Mouse (Mus musculus) limb, embryonic 12.5 days (tissue): ENCODE measurements at regions not wholly inside any gene's neighbourhood (a gene's known extent, or its start where the extent isn't known, plus 50 kb on each side); places are given as distances from the start of the nearest gene placed in this dataset.
"Not testable (repeated sequence)": the region's sequence is repeated elsewhere in the genome, so short reads cannot be mapped to it uniquely, and the experiment has no call there.

Source experiments
- ATAC-seq: fragments of 200-750 bp; cut with Nextera tagmentation; 2 replicates; pipeline ENCODE4 v1.8.0; 2017; ENCODE audit warnings: low read depth, moderate TSS enrichment; ENCODE audit not compliant: insufficient number of reproducible peaks, insufficient read depth, low FRiP score, low TSS enrichment
- H3K27ac ChIP-seq: fragments of 300-500 bp; sonication (generic); 2 replicates; pipeline ENCODE4 v1.5.1; 2016; ENCODE audit warnings: mild to moderate bottlenecking, moderate library complexity
- H3K27me3 ChIP-seq: fragments of 300-500 bp; sonication (generic); 2 replicates; pipeline ENCODE4 v1.6.1; 2016; ENCODE audit warnings: mild to moderate bottlenecking, moderate library complexity
- H3K36me3 ChIP-seq: fragments of 300-500 bp; sonication (generic); 2 replicates; pipeline ENCODE4 v1.6.1; 2016; ENCODE audit warnings: mild to moderate bottlenecking, moderate library complexity
- H3K4me1 ChIP-seq: fragments of 300-500 bp; sonication (generic); replicated peaks from 2 replicates; pipeline ENCODE4 v1.6.1; 2016
- H3K4me2 ChIP-seq: fragments of 300-500 bp; sonication (generic); 2 replicates; pipeline ENCODE4 v1.6.1; 2016; ENCODE audit warnings: mild to moderate bottlenecking, moderate library complexity
- H3K4me3 ChIP-seq: fragments of 300-500 bp; sonication (generic); replicated peaks from 2 replicates; pipeline ENCODE4 v1.5.1; 2016; ENCODE audit warnings: mild to moderate bottlenecking
- H3K9ac ChIP-seq: fragments of 300-500 bp; sonication (generic); replicated peaks from 2 replicates; pipeline ENCODE4 v1.6.1; 2016; ENCODE audit warnings: mild to moderate bottlenecking, moderate library complexity
- H3K9me3 ChIP-seq: fragments of 300-500 bp; sonication (generic); 2 replicates; pipeline ENCODE4 v1.6.1; 2016; ENCODE audit warnings: mild to moderate bottlenecking, moderate library complexity
- WGBS: fragments of 180-500 bp; shearing (Covaris S2); methylation state at CpG from one replicate; pipeline ENCODE4 v1.1.7; 2016; 5-methylcytosine and 5-hydroxymethylcytosine counted together

- no peak for ATAC-seq
- 40% methylated on average over 10 of the region's 10 CpGs for WGBS
- H3K36me3 ChIP-seq, result no peaks in the 10 kb centered on the region
- no peak overlapping the region for H3K4me3 ChIP-seq
- H3K9me3 ChIP-seq, result no peaks in the 10 kb centered on the region
- H3K27ac ChIP-seq, result no peak overlapping the region
- 0 out of 2 replicates have a peak, but pooled peaks cover 5% of the 10 kb centered on the region for H3K4me1 ChIP-seq
- H3K4me2 ChIP-seq, result no peak overlapping the region
- H3K27me3 ChIP-seq, result no peaks in the 10 kb centered on the region
- no peak overlapping the region for H3K9ac ChIP-seq
Measured at GRCm38 (mm10) chr4:81625348-81625934, 182.8 kb upstream of the Mpdz start.

- H3K36me3 ChIP-seq, result no peaks in the 10 kb centered on the region
- H3K27ac ChIP-seq, result no peak overlapping the region
- 0 out of 2 replicates have a peak, but pooled peaks cover 5% of the 10 kb centered on the region for H3K4me1 ChIP-seq
- H3K4me2 ChIP-seq, result no peak overlapping the region
- WGBS, result 89% methylated on average over 4 of the region's 4 CpGs
- no peak for ATAC-seq
- H3K9me3 ChIP-seq, result no peaks in the 10 kb centered on the region
- no peaks in the 10 kb centered on the region for H3K27me3 ChIP-seq
- H3K4me3 ChIP-seq, result no peak overlapping the region
- no peak overlapping the region for H3K9ac ChIP-seq
Measured at GRCm38 (mm10) chr4:81624111-81624510, 181.5 kb upstream of the Mpdz start.

- Histone ChIP-seq H3K27ac (no peak overlapping the region), H3K9ac (no peak overlapping the region), H3K36me3 (no peaks in the 10 kb centered on the region), H3K4me1 (no peaks in the 10 kb centered on the region), H3K27me3 (no peaks in the 10 kb centered on the region), H3K4me3 (no peak overlapping the region), H3K9me3 (no peaks in the 10 kb centered on the region), H3K4me2 (no peak overlapping the region)
- no peak for ATAC-seq
- WGBS, result 76% methylated on average over 8 of the region's 8 CpGs
Measured at GRCm38 (mm10) chr4:81621391-81622137, 178.9 kb upstream of the Mpdz start.

- H3K9ac ChIP-seq, result no peak overlapping the region
- no peak overlapping the region for H3K27ac ChIP-seq
- H3K4me1 ChIP-seq, result no peaks in the 10 kb centered on the region
- no peak overlapping the region for H3K4me3 ChIP-seq
- H3K27me3 ChIP-seq, result no peaks in the 10 kb centered on the region
- WGBS, result 72% methylated on average over 5 of the region's 5 CpGs
- no peak for ATAC-seq
- no peaks in the 10 kb centered on the region for H3K36me3 ChIP-seq
- no peak overlapping the region for H3K4me2 ChIP-seq
- H3K9me3 ChIP-seq, result no peaks in the 10 kb centered on the region
Measured at GRCm38 (mm10) chr4:81617191-81617590, 174.6 kb upstream of the Mpdz start.

- no peak overlapping the region for H3K9ac ChIP-seq
- H3K4me3 ChIP-seq, result no peak overlapping the region
- no peaks in the 10 kb centered on the region for H3K36me3 ChIP-seq
- H3K27me3 ChIP-seq, result no peaks in the 10 kb centered on the region
- H3K9me3 ChIP-seq, result no peaks in the 10 kb centered on the region
- no peak overlapping the region for H3K4me2 ChIP-seq
- H3K4me1 ChIP-seq, result no peaks in the 10 kb centered on the region
- WGBS, result 87% methylated on average over 2 of the region's 2 CpGs
- ATAC-seq, result no peak
- no peak overlapping the region for H3K27ac ChIP-seq
Measured at GRCm38 (mm10) chr4:81611191-81611590, 168.6 kb upstream of the Mpdz start.

- 83% methylated on average over 5 of the region's 5 CpGs for WGBS
- H3K9ac ChIP-seq, result no peak overlapping the region
- no peaks in the 10 kb centered on the region for H3K36me3 ChIP-seq
- no peaks in the 10 kb centered on the region for H3K27me3 ChIP-seq
- H3K27ac ChIP-seq, result no peak overlapping the region
- no peak for ATAC-seq
- no peak overlapping the region for H3K4me2 ChIP-seq
- no peak overlapping the region for H3K4me3 ChIP-seq
- H3K4me1 ChIP-seq, result no peaks in the 10 kb centered on the region
- H3K9me3 ChIP-seq, result no peaks in the 10 kb centered on the region
Measured at GRCm38 (mm10) chr4:81600396-81600795, 157.8 kb upstream of the Mpdz start.

- H3K4me3 ChIP-seq, result no peak overlapping the region
- no peak overlapping the region for H3K27ac ChIP-seq
Measured at GRCm38 (mm10) chr4:81597390-81597789, 154.8 kb upstream of the Mpdz start.

GRCm38 (mm10) chr4:81593431-81593830 lies 150.8 kb upstream of the Mpdz start:
- not testable (repeated sequence) for H3K9me3 ChIP-seq, H3K27ac ChIP-seq, ATAC-seq, H3K4me1 ChIP-seq, H3K4me2 ChIP-seq, H3K4me3 ChIP-seq, H3K9ac ChIP-seq, H3K36me3 ChIP-seq, H3K27me3 ChIP-seq
- 85% methylated on average over 3 of the region's 3 CpGs for WGBS

More at GRCm38 (mm10) chr4:81597390-81597789, 154.8 kb upstream of the Mpdz start:
- Histone ChIP-seq H3K27me3 (no peaks in the 10 kb centered on the region), H3K4me2 (no peak overlapping the region), H3K9ac (no peak overlapping the region), H3K4me1 (no peaks in the 10 kb centered on the region), H3K36me3 (no peaks in the 10 kb centered on the region), H3K9me3 (no peaks in the 10 kb centered on the region)
- WGBS, result 39% methylated on average over 4 of the region's 4 CpGs
- ATAC-seq, result no peak

GRCm38 (mm10) chr4:81582546-81582945 lies 139.9 kb upstream of the Mpdz start:
- no peak overlapping the region for H3K4me3 ChIP-seq
- H3K36me3 ChIP-seq, result no peaks in the 10 kb centered on the region
- no peaks in the 10 kb centered on the region for H3K27me3 ChIP-seq
- ATAC-seq, result no peak
- no peaks in the 10 kb centered on the region for H3K9me3 ChIP-seq
- peaks cover 19% of the 10 kb centered on the region for H3K4me1 ChIP-seq
- peak overlapping the region; percentile 18; the same call in 1 of the 2 replicates for H3K27ac ChIP-seq
- H3K9ac ChIP-seq, result no peak overlapping the region
- WGBS, result 56% methylated on average over 2 of the region's 2 CpGs
- H3K4me2 ChIP-seq, result no peak overlapping the region

- no peaks in the 10 kb centered on the region for H3K27me3 ChIP-seq
- no peak overlapping the region for H3K27ac ChIP-seq
- no peak overlapping the region for H3K4me3 ChIP-seq
- WGBS, result 73% methylated on average over 8 of the region's 8 CpGs
- peaks cover 19% of the 10 kb centered on the region for H3K4me1 ChIP-seq
- no peaks in the 10 kb centered on the region for H3K9me3 ChIP-seq
- H3K4me2 ChIP-seq, result no peak overlapping the region
- no peak overlapping the region for H3K9ac ChIP-seq
- ATAC-seq, result no peak
- no peaks in the 10 kb centered on the region for H3K36me3 ChIP-seq
Measured at GRCm38 (mm10) chr4:81580553-81580952, 137.9 kb upstream of the Mpdz start.

- no peak overlapping the region for H3K4me2 ChIP-seq
- peaks cover 19% of the 10 kb centered on the region for H3K4me1 ChIP-seq
- 56% methylated on average over 8 of the region's 8 CpGs for WGBS
- no peaks in the 10 kb centered on the region for H3K27me3 ChIP-seq
- H3K9ac ChIP-seq, result no peak overlapping the region
- no peak for ATAC-seq
- H3K9me3 ChIP-seq, result no peaks in the 10 kb centered on the region
- H3K4me3 ChIP-seq, result no peak overlapping the region
- peak overlapping the region; percentile 73 for H3K27ac ChIP-seq
- no peaks in the 10 kb centered on the region for H3K36me3 ChIP-seq
Measured at GRCm38 (mm10) chr4:81579389-81580110, 136.9 kb upstream of the Mpdz start.
